Mouse (Mus musculus) ES-Bruce4 (cell line): Measurements from ENCODE around the gene Wnt6.

Experiments
- EP300 ChIP-seq: IDR thresholded peaks from 2 replicates; pipeline ENCODE4 v1.6.1; 2011; ENCODE audit warnings: low read depth, low read length; ENCODE audit not compliant: insufficient read depth
- POLR2A ChIP-seq: IDR thresholded peaks from one replicate; pipeline ENCODE4 v1.8.1; 2011; ENCODE audit warnings: low read length; ENCODE audit not compliant: insufficient read depth

- no peak for TF ChIP-seq POLR2A
- no peak for TF ChIP-seq EP300
Measured at GRCm38 (mm10) chr1:74788603-74789176, 17.0 kb downstream of the Wnt6 start.
